Mouse (Mus musculus) forebrain, embryonic 15.5 days (tissue): ENCODE data around the gene Oxct2a. TPM values are rescaled to one million over a fixed set of nuclear protein-coding genes. Genes with fewer than 3 reads are reported as not detected.
"Not testable (repeated sequence)": the region's sequence is repeated elsewhere in the genome, so short reads cannot be mapped to it uniquely, and the experiment has no call there.

Experiments
- ATAC-seq: fragments of 200-750 bp; cut with Nextera tagmentation; replicated peaks from 2 replicates; pipeline ENCODE4 v1.8.0; 2017; ENCODE audit warnings: mild to moderate bottlenecking, moderate TSS enrichment, moderate library complexity
- H3K27ac ChIP-seq: fragments of 300-500 bp; sonication (generic); replicated peaks from 2 replicates; pipeline ENCODE4 v1.5.1; 2015; ENCODE audit warnings: mild to moderate bottlenecking, inconsistent platforms
- H3K27me3 ChIP-seq: fragments of 300-500 bp; sonication (generic); 2 replicates; pipeline ENCODE4 v1.6.1; 2015; ENCODE audit warnings: inconsistent platforms
- H3K36me3 ChIP-seq: fragments of 300-500 bp; sonication (generic); 2 replicates; pipeline ENCODE4 v1.6.1; 2015; ENCODE audit warnings: mild to moderate bottlenecking, inconsistent platforms
- H3K4me1 ChIP-seq: fragments of 300-500 bp; sonication (generic); 2 replicates; pipeline ENCODE4 v1.6.1; 2015; ENCODE audit warnings: inconsistent platforms
- H3K4me2 ChIP-seq: fragments of 300-500 bp; sonication (generic); replicated peaks from 2 replicates; pipeline ENCODE4 v1.6.1; 2015; ENCODE audit warnings: mild to moderate bottlenecking, inconsistent platforms
- H3K4me3 ChIP-seq: fragments of 300-500 bp; sonication (generic); 2 replicates; pipeline ENCODE4 v1.5.1; 2015; ENCODE audit warnings: mild to moderate bottlenecking, inconsistent platforms
- H3K9ac ChIP-seq: fragments of 300-500 bp; sonication (generic); replicated peaks from 2 replicates; pipeline ENCODE4 v1.6.1; 2015; ENCODE audit warnings: mild to moderate bottlenecking, inconsistent platforms
- H3K9me3 ChIP-seq: fragments of 300-500 bp; sonication (generic); 2 replicates; pipeline ENCODE4 v1.6.1; 2016; ENCODE audit warnings: inconsistent platforms
- WGBS: fragments of 180-500 bp; shearing (Covaris S2); methylation state at CpG from one replicate; pipeline ENCODE4 v1.1.7; 2015; ENCODE audit warnings: mixed read lengths; 5-methylcytosine and 5-hydroxymethylcytosine counted together
- polyA plus RNA-seq: library from polyadenylated mRNA; unstranded; fragments of >200 nt; fragmentation: Nextera tagmentation; extraction: Ambion mirVana; gene quantifications from 2 replicates; pipeline ENCODE4 v1.2.1, GENCODE M21; 2015

Gene Oxct2a
- polyA plus RNA-seq, 1 experiment from 2014 or later: not detected

- Histone ChIP-seq H3K36me3 (peaks cover 84% of the 10 kb centered on the region), H3K4me2 (no peak overlapping the region), H3K9ac (no peak overlapping the region), H3K9me3 (no peaks in the 10 kb centered on the region), H3K27ac (no peak overlapping the region), H3K4me1 (no peaks in the 10 kb centered on the region), H3K27me3 (no peaks in the 10 kb centered on the region), H3K4me3 (no peak overlapping the region)
- ATAC-seq: no peak
- 87% methylated on average over 3 of the region's 3 CpGs for WGBS
Measured at GRCm38 (mm10) chr4:123292390-123292789, 31.0 kb downstream of the Oxct2a start.

- Histone ChIP-seq H3K36me3 (peaks cover 61% of the 10 kb centered on the region), H3K4me1 (peaks cover 21% of the 10 kb centered on the region), H3K4me3 (no peak overlapping the region), H3K9ac (no peak overlapping the region), H3K27me3 (no peaks in the 10 kb centered on the region), H3K4me2 (no peak overlapping the region), H3K27ac (no peak overlapping the region), H3K9me3 (no peaks in the 10 kb centered on the region)
- WGBS: 91% methylated on average over 12 of the region's 12 CpGs
- ATAC-seq: no peak
Measured at GRCm38 (mm10) chr4:123289038-123289437, 34.4 kb downstream of the Oxct2a start.

- Histone ChIP-seq H3K36me3 (peaks cover 39% of the 10 kb centered on the region), H3K4me2 (no peak overlapping the region), H3K4me3 (no peak overlapping the region), H3K4me1 (peaks cover 26% of the 10 kb centered on the region), H3K9ac (no peak overlapping the region), H3K27ac (no peak overlapping the region), H3K27me3 (no peaks in the 10 kb centered on the region), H3K9me3 (no peaks in the 10 kb centered on the region)
- ATAC-seq: no peak
- 93% methylated on average over 2 of the region's 2 CpGs for WGBS
Measured at GRCm38 (mm10) chr4:123286790-123287189, 36.6 kb downstream of the Oxct2a start.

- WGBS: 86% methylated on average over 6 of the region's 6 CpGs
Measured at GRCm38 (mm10) chr4:123284731-123285624, 38.5 kb downstream of the Oxct2a start.

GRCm38 (mm10) chr4:123283675-123284064 lies 39.8 kb downstream of the Oxct2a start:
- not testable (repeated sequence) for ATAC-seq, H3K27me3 ChIP-seq, H3K9me3 ChIP-seq, H3K27ac ChIP-seq
- Histone ChIP-seq H3K4me1 (peaks cover 26% of the 10 kb centered on the region), H3K4me2 (peak overlapping the region; percentile 77), H3K9ac (peak overlapping the region; percentile 75), H3K4me3 (peak overlapping the region; percentile 82), H3K36me3 (peaks cover 14% of the 10 kb centered on the region)
- WGBS: under 1% methylated on average over 15 of the region's 15 CpGs

More at GRCm38 (mm10) chr4:123284731-123285624, 38.5 kb downstream of the Oxct2a start:
- Histone ChIP-seq H3K4me3 (peak overlapping the region; percentile 82), H3K4me1 (peaks cover 26% of the 10 kb centered on the region), H3K27ac (no peak overlapping the region), H3K27me3 (no peaks in the 10 kb centered on the region), H3K9me3 (no peaks in the 10 kb centered on the region), H3K36me3 (peaks cover 25% of the 10 kb centered on the region), H3K9ac (no peak overlapping the region), H3K4me2 (peak overlapping the region; percentile 77)
- ATAC-seq: no peak

- not testable (repeated sequence) for H3K27ac ChIP-seq, H3K36me3 ChIP-seq
- under 1% methylated on average over 52 of the region's 55 CpGs for WGBS
Measured at GRCm38 (mm10) chr4:123282915-123283674, 40.3 kb downstream of the Oxct2a start.

GRCm38 (mm10) chr4:123282500-123282899 lies 40.9 kb downstream of the Oxct2a start:
- peaks cover 5% of the 10 kb centered on the region; the same call in 1 of the 2 replicates for H3K36me3 ChIP-seq
- H3K9ac ChIP-seq: peak overlapping the region; percentile 75
- H3K9me3 ChIP-seq: no peaks in the 10 kb centered on the region
- no peaks in the 10 kb centered on the region for H3K27me3 ChIP-seq
- H3K27ac ChIP-seq: peak overlapping the region; percentile 75
- H3K4me3 ChIP-seq: peak overlapping the region; percentile 82
- ATAC-seq: peak; percentile 86
- peak overlapping the region; percentile 77 for H3K4me2 ChIP-seq
- under 1% methylated on average over 25 of the region's 25 CpGs for WGBS
- peaks cover 26% of the 10 kb centered on the region for H3K4me1 ChIP-seq

More at GRCm38 (mm10) chr4:123282915-123283674, 40.3 kb downstream of the Oxct2a start:
- ATAC-seq: peak; percentile 62
- H3K4me3 ChIP-seq: peak overlapping the region; percentile 82
- H3K9ac ChIP-seq: peak overlapping the region; percentile 75
- peak overlapping the region; percentile 77 for H3K4me2 ChIP-seq
- not testable (repeated sequence) for H3K9me3 ChIP-seq, H3K27me3 ChIP-seq
- H3K4me1 ChIP-seq: peaks cover 26% of the 10 kb centered on the region

GRCm38 (mm10) chr4:123280117-123280516 lies 43.3 kb downstream of the Oxct2a start:
- ATAC-seq: no peak
- WGBS: 73% methylated on average over 3 of the region's 3 CpGs

More at GRCm38 (mm10) chr4:123280117-123280516, 43.3 kb downstream of the Oxct2a start:
- Histone ChIP-seq H3K27me3 (no peaks in the 10 kb centered on the region), H3K4me1 (peaks cover 15% of the 10 kb centered on the region), H3K36me3 (no peaks in the 10 kb centered on the region), H3K4me2 (no peak overlapping the region), H3K9me3 (no peaks in the 10 kb centered on the region), H3K4me3 (no peak overlapping the region), H3K27ac (no peak overlapping the region), H3K9ac (no peak overlapping the region)

Other genes with a start within 250 kb of the Oxct2a start
- 0.23 TPM in 1 of 2 replicates, not detected in the other for gene Bmp8b, start 218.5 kb downstream of the Oxct2a start, polyA plus RNA-seq
- 0.17 and 0.19 TPM in 2 replicates for gene Oxct2b, start 207.4 kb downstream of the Oxct2a start, polyA plus RNA-seq
- 71.1 and 71.7 TPM in 2 replicates for gene Ppie, start 183.7 kb downstream of the Oxct2a start, polyA plus RNA-seq
- gene Hpcal4, start 140.4 kb downstream of the Oxct2a start, polyA plus RNA-seq: 25.3 and 28.3 TPM in 2 replicates
- 0.15 TPM in 1 of 2 replicates, not detected in the other for gene Nt5c1a, start 122.1 kb downstream of the Oxct2a start, polyA plus RNA-seq
- gene Heyl, start 90.1 kb downstream of the Oxct2a start, polyA plus RNA-seq: 4.3 TPM in 2 replicates
- 28.4 and 32.0 TPM in 2 replicates for gene Pabpc4, start 61.3 kb downstream of the Oxct2a start, polyA plus RNA-seq
- gene Bmp8a, start 19.6 kb upstream of the Oxct2a start, polyA plus RNA-seq: 0.09 and 0.13 TPM in 2 replicates